Mouse (Mus musculus) forebrain, embryonic 16.5 days (tissue): ENCODE results near the gene Apba3. TPM values are rescaled to one million over a fixed set of nuclear protein-coding genes. Genes with fewer than 3 reads are reported as not detected.

ENCODE experiments used
- ATAC-seq: fragments of 200-750 bp; cut with Nextera tagmentation; 2 replicates; pipeline ENCODE4 v1.8.0; 2017; ENCODE audit warnings: mild to moderate bottlenecking, moderate library complexity
- H3K27ac ChIP-seq: fragments of 300-500 bp; sonication (generic); 2 replicates; pipeline ENCODE4 v1.5.1; 2014; ENCODE audit warnings: low read length, control low read depth
- H3K27me3 ChIP-seq: fragments of 300-500 bp; sonication (generic); replicated peaks from 2 replicates; pipeline ENCODE4 v1.6.1; 2014; ENCODE audit warnings: low read length; ENCODE audit not compliant: control insufficient read depth, insufficient read depth
- H3K36me3 ChIP-seq: fragments of 300-500 bp; sonication (generic); 2 replicates; pipeline ENCODE4 v1.6.1; 2014; ENCODE audit not compliant: control insufficient read depth, insufficient read depth
- H3K4me1 ChIP-seq: fragments of 300-500 bp; sonication (generic); replicated peaks from 2 replicates; pipeline ENCODE4 v1.6.1; 2014; ENCODE audit warnings: low read length; ENCODE audit not compliant: control insufficient read depth, insufficient read depth
- H3K4me2 ChIP-seq: fragments of 300-500 bp; sonication (generic); 2 replicates; pipeline ENCODE4 v1.6.1; 2014; ENCODE audit warnings: mild to moderate bottlenecking, low read length, control low read depth
- H3K4me3 ChIP-seq: fragments of 300-500 bp; sonication (generic); replicated peaks from 2 replicates; pipeline ENCODE4 v1.5.1; 2014; ENCODE audit warnings: mild to moderate bottlenecking, low read length, control low read depth
- H3K9ac ChIP-seq: fragments of 300-500 bp; sonication (generic); replicated peaks from 2 replicates; pipeline ENCODE4 v1.6.1; 2014; ENCODE audit warnings: low read depth, low read length, control low read depth
- H3K9me3 ChIP-seq: fragments of 300-500 bp; sonication (generic); 2 replicates; pipeline ENCODE4 v1.6.1; 2016; ENCODE audit warnings: low read length; ENCODE audit not compliant: control insufficient read depth
- WGBS: fragments of 180-500 bp; shearing (Covaris S2); extraction: QIAGEN DNeasy Blood & Tissue Kit; methylation state at CpG from one replicate; pipeline ENCODE4 v1.1.7; 2014; 5-methylcytosine and 5-hydroxymethylcytosine counted together
- polyA plus RNA-seq: library from polyadenylated mRNA; unstranded; fragments of >200 nt; fragmentation: Nextera tagmentation; extraction: Ambion mirVana; gene quantifications from 2 replicates; pipeline ENCODE4 v1.2.1, GENCODE M21; 2015

The Apba3 gene
- polyA plus RNA-seq, 1 experiment from 2014 or later, result 39.1 TPM

DNA sequence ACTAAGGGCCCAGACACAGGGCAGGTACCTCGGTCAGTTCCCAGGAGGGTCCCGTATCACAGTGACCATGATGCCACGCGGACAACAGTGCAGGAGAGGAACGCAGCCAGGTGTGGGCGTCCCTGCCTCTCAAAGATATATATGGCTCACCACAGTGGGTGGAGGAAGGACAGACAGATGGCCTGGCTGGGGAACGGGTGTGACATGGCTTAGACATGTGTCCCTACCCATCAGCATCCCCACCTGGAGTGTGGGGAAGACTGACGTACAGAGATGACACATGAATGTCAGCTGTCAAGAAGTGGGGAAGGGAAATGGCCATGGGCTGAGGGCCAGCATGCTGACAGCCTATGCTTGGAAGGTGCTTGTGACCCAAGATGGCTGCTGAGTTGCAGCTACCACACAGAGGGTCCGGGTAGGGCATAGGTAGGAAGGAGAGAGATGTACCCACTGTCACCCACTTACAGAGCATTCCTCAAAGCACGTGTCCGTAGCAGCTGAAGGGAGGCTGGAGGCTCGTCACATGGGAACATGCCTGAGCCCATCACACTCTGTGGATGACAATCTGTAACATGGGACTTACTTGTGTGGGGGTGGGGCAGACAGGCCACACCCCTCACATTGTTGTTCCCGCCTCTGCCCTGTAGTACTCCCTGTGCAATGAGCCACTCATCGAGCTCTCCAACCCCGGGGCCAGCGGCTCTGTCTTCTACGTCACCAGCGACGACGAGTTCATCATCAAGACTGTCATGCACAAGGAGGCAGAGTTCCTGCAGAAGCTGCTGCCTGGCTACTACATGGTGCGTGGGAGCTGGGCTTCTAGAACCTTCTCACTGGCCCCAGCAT, 40.3 kb downstream of the Apba3 start:
- 92% methylated on average over 21 of the region's 21 CpGs for WGBS

DNA sequence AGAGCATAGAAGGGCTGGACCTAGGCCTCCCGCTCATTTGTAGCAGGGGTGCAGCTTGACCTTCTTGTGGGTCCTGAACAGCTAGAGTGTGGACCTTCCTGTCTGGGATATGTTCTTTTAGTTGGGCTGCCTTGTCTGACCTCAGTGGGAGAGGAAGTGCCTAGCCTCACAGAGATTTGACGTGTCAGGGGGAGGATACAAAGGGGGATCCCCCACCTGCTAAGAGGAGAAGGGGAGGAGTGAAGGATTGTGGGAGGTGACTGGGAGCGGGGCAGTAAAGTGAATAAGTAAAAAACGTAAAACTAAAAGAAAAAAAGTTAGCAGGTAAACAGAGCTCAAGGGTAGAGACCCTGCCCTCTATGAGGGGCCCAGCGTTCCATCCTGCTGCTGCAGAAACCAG, 42.8 kb downstream of the Apba3 start:
- Histone ChIP-seq H3K4me1 (no peaks in the 10 kb centered on the region), H3K36me3 (peaks cover 46% of the 10 kb centered on the region), H3K4me3 (no peak overlapping the region), H3K9ac (no peak overlapping the region), H3K27ac (no peak overlapping the region), H3K4me2 (no peak overlapping the region), H3K27me3 (no peaks in the 10 kb centered on the region), H3K9me3 (no peaks in the 10 kb centered on the region)
- no peak for ATAC-seq
- 87% methylated on average over 5 of the region's 5 CpGs for WGBS

More for the DNA sequence above, 40.3 kb downstream of the Apba3 start:
- Histone ChIP-seq H3K4me2 (no peak overlapping the region), H3K36me3 (peaks cover 34% of the 10 kb centered on the region), H3K9ac (no peak overlapping the region), H3K4me3 (no peak overlapping the region), H3K4me1 (peaks cover 14% of the 10 kb centered on the region), H3K27ac (no peak overlapping the region), H3K9me3 (no peaks in the 10 kb centered on the region), H3K27me3 (no peaks in the 10 kb centered on the region)
- no peak for ATAC-seq

DNA sequence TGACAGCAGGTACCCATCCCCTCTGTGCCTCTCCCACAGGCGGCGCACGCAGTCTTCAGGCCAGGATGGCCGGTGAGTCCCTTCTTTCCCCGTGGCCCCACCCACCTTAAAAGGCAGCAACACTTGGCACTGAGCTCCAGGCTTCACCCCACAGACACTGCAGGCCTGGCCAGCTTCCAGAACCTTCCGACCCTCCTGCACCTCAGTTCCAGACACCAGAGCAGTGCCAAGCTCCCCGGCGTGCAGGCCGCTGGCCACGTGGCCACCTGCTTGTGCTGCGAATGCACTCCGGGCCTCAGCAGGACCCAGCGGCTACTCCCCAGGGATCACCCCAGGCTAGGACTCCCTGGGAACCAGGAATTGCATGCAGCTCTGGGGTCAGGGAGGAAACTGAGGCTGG, 46.8 kb downstream of the Apba3 start:
- ATAC-seq, result no peak
- Histone ChIP-seq H3K36me3 (peaks cover 40% of the 10 kb centered on the region), H3K4me3 (no peak overlapping the region), H3K9me3 (no peaks in the 10 kb centered on the region), H3K4me1 (0 out of 2 replicates have a peak, but pooled peaks cover under 1% of the 10 kb centered on the region), H3K27me3 (no peaks in the 10 kb centered on the region), H3K27ac (no peak overlapping the region), H3K9ac (no peak overlapping the region), H3K4me2 (no peak overlapping the region)
- 93% methylated on average over 13 of the region's 13 CpGs for WGBS

DNA sequence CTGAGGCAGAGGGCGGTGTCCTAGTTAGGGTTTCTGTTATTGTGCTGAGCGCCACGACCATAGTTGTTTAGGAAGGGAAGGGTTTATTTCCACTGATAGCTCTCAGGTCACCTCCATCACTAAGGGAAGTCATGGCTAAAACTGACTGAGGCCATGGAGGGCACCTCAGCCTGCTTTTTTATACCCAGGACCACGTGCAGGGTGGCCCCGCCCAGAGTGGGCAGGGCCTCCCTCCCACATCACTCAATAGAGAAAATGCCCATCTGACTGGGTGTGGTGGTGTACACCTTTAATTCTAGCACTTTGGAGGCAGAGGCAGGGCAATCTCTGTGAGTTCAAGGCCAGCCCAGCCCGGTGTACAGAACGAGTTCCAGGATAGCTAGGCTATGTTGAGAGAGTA, 47.4 kb downstream of the Apba3 start:
- ATAC-seq, result no peak
- no peak overlapping the region for H3K9ac ChIP-seq
- H3K4me3 ChIP-seq, result no peak overlapping the region
- H3K27ac ChIP-seq, result no peak overlapping the region
- H3K4me2 ChIP-seq, result no peak overlapping the region
- no peaks in the 10 kb centered on the region for H3K27me3 ChIP-seq
- no peaks in the 10 kb centered on the region for H3K9me3 ChIP-seq
- H3K4me1 ChIP-seq, result peaks cover 4% of the 10 kb centered on the region
- 80% methylated on average over 7 of the region's 7 CpGs for WGBS
- H3K36me3 ChIP-seq, result peaks cover 38% of the 10 kb centered on the region

DNA sequence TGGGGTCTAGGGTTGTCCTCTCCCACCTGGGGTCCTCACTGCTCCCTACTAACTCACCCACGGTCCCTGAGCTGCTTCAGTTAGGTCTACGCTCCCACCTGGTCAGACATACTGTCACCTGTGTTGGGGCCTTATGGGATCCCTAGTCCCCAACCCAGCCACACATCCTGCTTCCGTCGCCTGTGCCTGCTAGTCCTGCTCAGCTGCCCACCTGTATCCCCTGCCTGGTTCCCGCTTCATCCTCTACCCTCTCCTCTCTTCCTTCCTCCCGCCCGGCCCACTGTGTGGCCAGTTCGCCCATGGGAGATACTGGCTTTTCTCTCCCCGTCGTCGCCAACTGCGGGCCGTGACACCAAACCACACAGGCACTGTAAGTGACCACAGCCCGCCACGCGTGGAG, 48.8 kb downstream of the Apba3 start:
- peaks cover 13% of the 10 kb centered on the region for H3K4me1 ChIP-seq
- H3K9me3 ChIP-seq, result no peaks in the 10 kb centered on the region
- H3K27me3 ChIP-seq, result no peaks in the 10 kb centered on the region
- H3K4me2 ChIP-seq, result no peak overlapping the region
- no peak overlapping the region for H3K9ac ChIP-seq
- peaks cover 33% of the 10 kb centered on the region for H3K36me3 ChIP-seq
- H3K4me3 ChIP-seq, result no peak overlapping the region
- 92% methylated on average over 16 of the region's 16 CpGs for WGBS
- no peak for ATAC-seq
- H3K27ac ChIP-seq, result no peak overlapping the region

DNA sequence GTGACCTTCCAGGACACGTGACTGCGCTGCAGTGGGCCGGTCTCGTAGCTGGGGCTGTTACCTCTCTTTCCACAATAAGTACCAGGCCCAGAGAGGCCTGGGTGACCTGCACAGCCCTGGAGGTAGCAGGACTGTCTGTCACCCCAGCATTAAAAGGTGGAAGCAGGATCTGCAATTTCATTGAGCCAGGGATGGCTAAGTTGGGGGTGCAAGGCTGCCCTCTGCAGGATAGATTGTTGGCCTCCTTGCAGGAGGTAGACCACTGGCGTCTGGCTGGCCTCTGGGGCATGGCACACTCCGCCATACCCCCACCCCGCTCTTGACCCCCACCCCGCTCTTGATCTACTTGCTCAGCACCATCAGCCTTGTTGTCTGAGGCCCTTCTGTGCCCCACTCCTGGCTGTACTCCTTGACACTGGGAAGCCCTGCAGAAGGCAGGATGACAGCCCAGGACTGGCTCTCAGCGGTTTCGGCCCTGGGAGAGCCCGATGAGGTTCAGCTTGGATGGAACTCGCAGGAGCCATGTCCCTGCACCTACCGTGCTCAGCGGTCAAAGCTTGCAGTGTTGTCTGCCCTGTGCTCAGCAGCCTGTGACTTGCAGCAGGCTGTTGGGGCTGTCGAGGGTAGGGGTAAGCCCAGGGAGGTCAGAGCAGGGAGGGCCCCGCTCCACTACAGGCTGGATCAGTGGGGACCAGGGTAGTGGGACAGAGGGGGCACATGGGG, 49.7 kb downstream of the Apba3 start:
- Histone ChIP-seq H3K9ac (no peak overlapping the region), H3K4me3 (no peak overlapping the region), H3K4me1 (peaks cover 13% of the 10 kb centered on the region), H3K9me3 (no peaks in the 10 kb centered on the region), H3K27ac (no peak overlapping the region), H3K36me3 (peaks cover 26% of the 10 kb centered on the region), H3K4me2 (no peak overlapping the region), H3K27me3 (no peaks in the 10 kb centered on the region)
- 43% methylated on average over 16 of the region's 16 CpGs for WGBS
- no peak for ATAC-seq

DNA sequence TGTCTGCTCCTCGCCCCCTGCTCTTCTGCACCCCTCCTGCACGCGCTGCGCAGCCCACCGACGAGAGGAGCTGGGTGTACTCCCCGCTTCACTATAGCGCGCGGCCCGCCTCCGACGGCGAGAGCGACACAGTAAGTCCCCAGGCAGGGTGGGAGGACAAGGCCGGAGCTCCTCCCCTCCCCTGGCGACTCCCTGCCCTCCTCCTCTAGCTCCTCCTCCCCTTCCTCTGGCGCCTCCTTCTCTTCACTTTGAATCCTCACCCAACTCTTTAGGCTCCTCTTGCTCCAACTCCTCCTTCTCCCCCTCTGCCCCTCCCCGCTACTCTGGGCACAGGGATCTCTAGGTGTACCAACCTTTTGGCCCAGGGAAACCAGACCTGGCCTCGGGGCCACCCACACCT, 50.5 kb downstream of the Apba3 start:
- Histone ChIP-seq H3K9ac (no peak overlapping the region), H3K4me2 (no peak overlapping the region), H3K36me3 (peaks cover 24% of the 10 kb centered on the region), H3K4me1 (peaks cover 21% of the 10 kb centered on the region), H3K4me3 (no peak overlapping the region), H3K27me3 (no peaks in the 10 kb centered on the region), H3K9me3 (no peaks in the 10 kb centered on the region), H3K27ac (no peak overlapping the region)
- ATAC-seq, result no peak
- 16% methylated on average over 20 of the region's 20 CpGs for WGBS

DNA sequence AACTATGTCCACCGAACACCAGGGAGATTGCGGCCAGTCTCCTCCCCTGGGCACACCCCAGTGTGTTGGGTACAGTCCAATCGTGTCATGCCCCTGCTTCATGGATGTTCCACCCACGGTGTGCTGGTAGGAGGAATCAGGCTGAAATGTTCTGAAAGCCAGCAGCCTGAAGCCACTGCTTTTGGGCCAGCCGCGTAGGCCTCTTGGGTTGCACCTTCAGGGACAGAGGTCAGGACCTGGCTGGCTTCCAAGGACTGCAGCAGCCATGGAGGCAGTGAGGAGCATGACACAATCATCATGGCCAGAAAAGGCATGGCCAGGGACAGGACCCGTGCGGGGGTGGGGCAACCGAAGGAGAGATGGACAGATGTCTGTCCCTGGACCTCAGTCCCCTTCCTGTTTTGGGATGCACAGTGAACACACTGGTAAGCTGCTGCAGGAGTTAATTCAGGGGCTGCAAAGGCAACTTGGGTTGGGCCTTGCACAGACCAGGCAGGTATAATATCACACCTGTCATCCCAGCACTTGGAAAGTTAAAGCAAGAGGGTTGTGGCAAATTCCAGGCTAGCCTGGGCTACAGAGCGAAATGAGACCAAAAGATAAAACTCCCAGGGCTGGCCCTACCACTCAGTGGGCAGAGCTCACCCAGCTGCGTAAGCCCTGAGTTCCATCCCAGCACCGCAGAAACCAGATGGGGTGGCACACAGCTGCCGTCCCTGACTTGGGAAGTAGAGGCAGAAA, 52.0 kb downstream of the Apba3 start:
- peaks cover 24% of the 10 kb centered on the region for H3K4me1 ChIP-seq
- H3K27ac ChIP-seq, result no peak overlapping the region
- H3K36me3 ChIP-seq, result peaks cover 30% of the 10 kb centered on the region
- WGBS, result 87% methylated on average over 13 of the region's 13 CpGs
- ATAC-seq, result no peak
- H3K27me3 ChIP-seq, result no peaks in the 10 kb centered on the region
- no peak overlapping the region for H3K4me2 ChIP-seq
- peak overlapping the region; percentile 44 for H3K9ac ChIP-seq
- no peak overlapping the region for H3K4me3 ChIP-seq
- no peaks in the 10 kb centered on the region for H3K9me3 ChIP-seq

DNA sequence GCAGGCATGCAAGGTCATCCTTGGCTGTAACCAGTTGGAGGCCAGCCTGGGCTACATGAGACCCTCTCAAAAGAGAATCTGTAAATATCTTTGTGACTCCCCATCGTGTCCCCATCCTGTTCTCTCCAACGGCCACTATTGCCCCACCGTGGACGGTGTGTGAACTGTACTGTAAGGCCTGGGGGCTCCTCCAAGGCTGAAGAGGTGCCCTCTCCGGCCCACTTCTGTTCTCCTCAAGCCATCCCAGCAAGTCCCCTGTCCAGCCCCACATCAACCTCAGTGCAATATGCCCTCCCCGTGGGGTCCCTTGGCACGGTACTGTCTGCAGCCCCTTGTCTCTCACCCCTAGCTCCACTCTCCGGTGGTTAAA, 52.6 kb downstream of the Apba3 start:
- Histone ChIP-seq H3K27ac (peak overlapping the region; percentile 97), H3K4me1 (peaks cover 24% of the 10 kb centered on the region), H3K4me3 (peak overlapping the region; percentile 89), H3K4me2 (peak overlapping the region; percentile 83), H3K27me3 (no peaks in the 10 kb centered on the region), H3K9me3 (no peaks in the 10 kb centered on the region), H3K36me3 (peaks cover 31% of the 10 kb centered on the region), H3K9ac (peak overlapping the region; percentile 44)
- WGBS, result 41% methylated on average over 8 of the region's 8 CpGs
- ATAC-seq, result no peak
